Mouse (Mus musculus): ENCODE measurements around the gene Adgrf3. TPM values are rescaled to one million over a fixed set of nuclear protein-coding genes. Genes with fewer than 3 reads are reported as not detected.

Adgrf3 gene
- polyA plus RNA-seq, 1 experiment: not detected

GRCm38 (mm10) chr5:30205034-30205433, 488 bp downstream of the Adgrf3 start:
- H3K4me3 ChIP-seq (ENCODE audit: insufficient read depth, low read length): no peak overlapping the region
- H3K4me1 ChIP-seq (ENCODE audit: control insufficient read depth, insufficient read depth, low read length): no peaks in the 10 kb centered on the region
- no peak overlapping the region for H3K27ac ChIP-seq (ENCODE audit: insufficient read depth, low read depth, low read length)
- TF ChIP-seq POLR2A (IDR thresholded peaks at IDR 0.05; ENCODE audit: borderline replicate concordance, low read depth, low read length) (no peak), CTCF (IDR thresholded peaks at IDR 0.05; ENCODE audit: low read depth, low read length) (no peak)

GRCm38 (mm10) chr5:30204441-30204840, 1.1 kb downstream of the Adgrf3 start:
- TF ChIP-seq POLR2A (IDR thresholded peaks at IDR 0.05; ENCODE audit: borderline replicate concordance, low read depth, low read length) (no peak), CTCF (IDR thresholded peaks at IDR 0.05; ENCODE audit: low read depth, low read length) (no peak)
- Histone ChIP-seq H3K27ac (ENCODE audit: insufficient read depth, low read depth, low read length) (no peak overlapping the region), H3K4me3 (ENCODE audit: insufficient read depth, low read length) (no peak overlapping the region), H3K4me1 (ENCODE audit: control insufficient read depth, insufficient read depth, low read length) (no peaks in the 10 kb centered on the region)

GRCm38 (mm10) chr5:30203216-30203885, 2.2 kb downstream of the Adgrf3 start:
- TF ChIP-seq CTCF (IDR thresholded peaks at IDR 0.05; ENCODE audit: low read depth, low read length) (no peak), POLR2A (IDR thresholded peaks at IDR 0.05; ENCODE audit: borderline replicate concordance, low read depth, low read length) (no peak)

GRCm38 (mm10) chr5:30202221-30202620, 3.3 kb downstream of the Adgrf3 start:
- no peak for TF ChIP-seq CTCF (IDR thresholded peaks at IDR 0.05; ENCODE audit: low read depth, low read length)
- TF ChIP-seq POLR2A (IDR thresholded peaks at IDR 0.05; ENCODE audit: borderline replicate concordance, low read depth, low read length): no peak
- Histone ChIP-seq H3K4me1 (ENCODE audit: control insufficient read depth, insufficient read depth, low read length) (peaks cover 11% of the 10 kb centered on the region), H3K4me3 (ENCODE audit: insufficient read depth, low read length) (no peak overlapping the region), H3K27ac (ENCODE audit: insufficient read depth, low read depth, low read length) (no peak overlapping the region)

More at GRCm38 (mm10) chr5:30203216-30203885, 2.2 kb downstream of the Adgrf3 start:
- Histone ChIP-seq H3K4me3 (ENCODE audit: insufficient read depth, low read length) (no peak overlapping the region), H3K4me1 (ENCODE audit: control insufficient read depth, insufficient read depth, low read length) (peaks cover 5% of the 10 kb centered on the region), H3K27ac (ENCODE audit: insufficient read depth, low read depth, low read length) (no peak overlapping the region)

- H3K4me1 ChIP-seq (ENCODE audit: control insufficient read depth, insufficient read depth, low read length): peaks cover 11% of the 10 kb centered on the region
- H3K27ac ChIP-seq (ENCODE audit: insufficient read depth, low read depth, low read length): no peak overlapping the region
- TF ChIP-seq CTCF (IDR thresholded peaks at IDR 0.05; ENCODE audit: low read depth, low read length) (no peak), POLR2A (IDR thresholded peaks at IDR 0.05; ENCODE audit: borderline replicate concordance, low read depth, low read length) (no peak)
- H3K4me3 ChIP-seq (ENCODE audit: insufficient read depth, low read length): no peak overlapping the region
Measured at GRCm38 (mm10) chr5:30201521-30201920, 4.0 kb downstream of the Adgrf3 start.

GRCm38 (mm10) chr5:30198257-30198656, 7.3 kb downstream of the Adgrf3 start:
- Histone ChIP-seq H3K4me3 (ENCODE audit: insufficient read depth, low read length) (no peak overlapping the region), H3K27ac (ENCODE audit: insufficient read depth, low read depth, low read length) (no peak overlapping the region), H3K4me1 (ENCODE audit: control insufficient read depth, insufficient read depth, low read length) (peaks cover 11% of the 10 kb centered on the region)
- no peak for TF ChIP-seq POLR2A (IDR thresholded peaks at IDR 0.05; ENCODE audit: borderline replicate concordance, low read depth, low read length)

- Histone ChIP-seq H3K4me1 (ENCODE audit: control insufficient read depth, insufficient read depth, low read length) (peaks cover 11% of the 10 kb centered on the region), H3K27ac (ENCODE audit: insufficient read depth, low read depth, low read length) (no peak overlapping the region), H3K4me3 (ENCODE audit: insufficient read depth, low read length) (no peak overlapping the region)
- TF ChIP-seq CTCF (IDR thresholded peaks at IDR 0.05; ENCODE audit: low read depth, low read length) (no peak), POLR2A (IDR thresholded peaks at IDR 0.05; ENCODE audit: borderline replicate concordance, low read depth, low read length) (no peak)
Measured at GRCm38 (mm10) chr5:30195340-30195739, 10.2 kb downstream of the Adgrf3 start.

GRCm38 (mm10) chr5:30192452-30192851, 13.1 kb downstream of the Adgrf3 start:
- Histone ChIP-seq H3K4me1 (ENCODE audit: control insufficient read depth, insufficient read depth, low read length) (no peaks in the 10 kb centered on the region), H3K27ac (ENCODE audit: insufficient read depth, low read depth, low read length) (no peak overlapping the region), H3K4me3 (ENCODE audit: insufficient read depth, low read length) (no peak overlapping the region)
- TF ChIP-seq CTCF (IDR thresholded peaks at IDR 0.05; ENCODE audit: low read depth, low read length): no peak
- no peak for TF ChIP-seq POLR2A (IDR thresholded peaks at IDR 0.05; ENCODE audit: borderline replicate concordance, low read depth, low read length)

GRCm38 (mm10) chr5:30187687-30188485, 17.6 kb downstream of the Adgrf3 start:
- TF ChIP-seq CTCF (IDR thresholded peaks at IDR 0.05; ENCODE audit: low read depth, low read length) (no peak), POLR2A (IDR thresholded peaks at IDR 0.05; ENCODE audit: borderline replicate concordance, low read depth, low read length) (no peak)
- Histone ChIP-seq H3K27ac (ENCODE audit: insufficient read depth, low read depth, low read length) (no peak overlapping the region), H3K4me3 (ENCODE audit: insufficient read depth, low read length) (no peak overlapping the region), H3K4me1 (ENCODE audit: control insufficient read depth, insufficient read depth, low read length) (no peaks in the 10 kb centered on the region)

GRCm38 (mm10) chr5:30175811-30176210, 29.7 kb downstream of the Adgrf3 start:
- H3K4me3 ChIP-seq (ENCODE audit: insufficient read depth, low read length): no peak overlapping the region
- H3K27ac ChIP-seq (ENCODE audit: insufficient read depth, low read depth, low read length): no peak overlapping the region
- no peak for TF ChIP-seq POLR2A (IDR thresholded peaks at IDR 0.05; ENCODE audit: borderline replicate concordance, low read depth, low read length)
- TF ChIP-seq CTCF (IDR thresholded peaks at IDR 0.05; ENCODE audit: low read depth, low read length): no peak
- H3K4me1 ChIP-seq (ENCODE audit: control insufficient read depth, insufficient read depth, low read length): peaks cover 19% of the 10 kb centered on the region

Measured in bone marrow macrophage, adult 2 months (primary cell).